Mouse (Mus musculus): ENCODE measurements around the gene Mon1a.

Mon1a gene

DNA sequence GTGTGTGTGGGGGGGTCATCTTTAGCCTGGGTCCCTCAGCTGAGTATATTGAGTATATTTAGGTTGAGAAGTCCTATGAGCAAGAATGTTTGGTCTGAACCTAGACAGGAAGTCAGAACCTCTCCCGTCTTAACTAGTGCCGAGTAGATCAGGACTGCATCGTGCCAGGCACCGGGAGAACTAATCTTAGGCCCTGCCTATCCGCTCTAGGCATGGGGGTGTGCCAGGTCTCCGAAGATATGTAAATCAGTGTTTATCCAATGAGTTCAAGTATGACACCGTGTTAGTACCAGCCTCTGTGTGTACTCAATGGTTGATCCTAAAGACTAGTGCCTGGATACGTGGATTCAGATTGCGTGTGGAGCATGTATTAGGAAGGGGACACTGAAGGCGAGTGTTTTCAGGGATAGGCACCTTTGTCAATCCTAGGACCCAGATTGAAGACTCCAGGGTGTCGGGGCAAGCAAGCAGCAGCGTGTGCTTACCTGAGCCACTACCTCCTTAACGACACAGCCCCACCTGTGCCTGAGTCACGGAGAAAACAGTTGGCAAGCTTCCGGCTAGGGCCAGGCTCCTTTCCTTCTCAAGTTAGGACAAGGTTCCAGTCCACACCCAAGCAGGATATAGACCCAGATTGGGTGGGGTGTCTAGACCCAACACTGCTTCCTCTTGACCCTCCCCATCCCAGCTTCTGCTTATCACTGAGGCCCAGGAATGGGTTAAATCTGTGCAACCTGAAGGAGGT lies 22.2 kb downstream of the Mon1a start:
- DNase-seq = no peak

- DNase-seq = no peak
Measured at GRCm38 (mm10) chr9:107914764-107915420, 26.9 kb downstream of the Mon1a start.

GRCm38 (mm10) chr9:107917895-107918608 lies 30.1 kb downstream of the Mon1a start:
- DNase-seq = no peak

GRCm38 (mm10) chr9:107918884-107919283 lies 30.9 kb downstream of the Mon1a start:
- DNase-seq = no peak

DNA sequence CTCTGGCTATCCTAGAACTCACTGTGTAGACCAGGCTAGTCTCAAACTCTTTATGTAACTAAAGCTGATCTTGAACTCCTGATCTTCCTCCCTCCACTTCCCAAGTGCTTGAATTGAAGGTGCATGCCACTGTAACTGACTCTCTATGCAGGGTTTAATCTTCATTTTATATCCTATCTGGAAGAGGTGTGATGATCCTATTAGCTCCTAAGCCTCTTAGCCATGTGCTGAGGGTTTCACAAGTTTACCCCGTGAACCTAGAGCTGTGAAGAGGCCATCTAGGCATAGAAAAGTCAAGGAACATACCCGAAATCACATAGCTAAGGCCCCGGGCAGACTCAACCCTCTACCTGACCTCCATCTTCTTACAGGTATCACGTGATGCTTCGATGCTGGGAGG lies 31.5 kb downstream of the Mon1a start:
- no peak for DNase-seq

- DNase-seq = peak; percentile 56
Measured at GRCm38 (mm10) chr9:107923021-107923420, 35.1 kb downstream of the Mon1a start.

- DNase-seq = peak; percentile 38
Measured at GRCm38 (mm10) chr9:107923956-107924355, 36.0 kb downstream of the Mon1a start.

DNA sequence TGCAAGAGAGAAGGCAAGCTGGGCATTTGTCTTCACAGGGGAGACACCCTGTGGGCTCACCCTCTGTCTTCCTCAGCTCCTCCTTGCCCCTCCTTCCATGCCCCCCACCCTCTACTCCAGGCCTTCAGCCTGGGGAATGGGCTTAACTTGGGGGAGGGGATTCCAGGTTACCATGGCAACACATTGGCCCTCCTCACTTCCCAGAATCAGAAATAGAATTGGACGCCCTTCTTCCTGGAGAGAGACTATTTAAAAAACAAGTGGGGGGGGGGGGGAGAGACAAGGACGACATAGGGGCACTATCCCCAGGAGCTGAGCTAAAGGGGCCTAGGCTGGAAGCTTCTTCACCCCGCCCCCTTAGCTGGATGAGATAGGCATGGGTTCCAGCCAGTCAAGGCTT lies 37.3 kb downstream of the Mon1a start:
- no peak for DNase-seq

GRCm38 (mm10) chr9:107926920-107927420 lies 39.0 kb downstream of the Mon1a start:
- no peak for DNase-seq

GRCm38 (mm10) chr9:107927749-107928148 lies 39.8 kb downstream of the Mon1a start:
- DNase-seq = no peak

GRCm38 (mm10) chr9:107928169-107928568 lies 40.2 kb downstream of the Mon1a start, which contains the start of gene Actl11:
TSS of gene Actl11 (plus strand) at chr9:107928469.
- no peak for DNase-seq

DNA sequence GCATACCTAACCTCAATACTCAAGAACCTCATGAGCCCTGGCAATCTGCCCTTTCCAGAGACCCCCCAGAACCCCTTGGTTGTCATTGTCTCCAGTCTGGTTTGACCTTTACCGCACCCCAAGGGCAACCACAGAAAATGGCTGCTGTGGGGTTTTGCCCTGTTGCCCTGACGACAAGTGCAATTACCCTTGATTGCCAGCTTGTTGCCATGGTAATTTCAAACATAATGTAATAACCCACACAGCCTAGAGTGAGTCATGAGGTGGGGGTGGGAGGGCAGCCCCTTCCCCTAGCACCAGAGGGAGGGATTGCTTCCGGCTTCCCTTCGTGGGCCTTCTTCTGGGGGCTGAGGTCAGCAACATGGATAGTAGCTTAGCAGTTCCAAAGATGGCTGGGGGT lies 44.3 kb downstream of the Mon1a start:
- no peak for DNase-seq

DNA sequence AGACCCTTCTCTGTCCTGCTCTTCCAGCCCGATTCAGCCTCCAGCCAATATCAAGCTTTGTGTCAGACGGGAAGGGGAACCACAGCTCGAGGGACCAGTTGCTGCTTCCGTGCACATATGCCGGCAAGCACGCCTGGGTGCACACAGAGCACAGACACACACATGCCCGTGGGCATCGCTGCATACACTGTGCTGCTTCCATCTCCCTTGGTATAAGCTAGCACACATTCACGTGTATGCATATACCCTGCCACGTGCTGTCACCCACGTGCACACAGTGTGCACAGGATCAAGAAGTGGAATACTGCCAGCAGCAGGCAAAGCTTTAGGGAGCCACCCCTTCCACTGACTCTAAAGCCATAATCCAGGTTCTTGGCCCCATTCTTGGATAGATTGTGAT lies 46.2 kb downstream of the Mon1a start:
- DNase-seq = no peak

GRCm38 (mm10) chr9:107935374-107935773 lies 47.4 kb downstream of the Mon1a start, which contains the start of gene Camkv:
TSS of gene Camkv (plus strand) at chr9:107935674.
- DNase-seq = no peak

- no peak for DNase-seq
Measured at GRCm38 (mm10) chr9:107935790-107936214, 47.9 kb downstream of the Mon1a start.

GRCm38 (mm10) chr9:107936215-107936822 lies 48.4 kb downstream of the Mon1a start:
- DNase-seq = no peak

DNA sequence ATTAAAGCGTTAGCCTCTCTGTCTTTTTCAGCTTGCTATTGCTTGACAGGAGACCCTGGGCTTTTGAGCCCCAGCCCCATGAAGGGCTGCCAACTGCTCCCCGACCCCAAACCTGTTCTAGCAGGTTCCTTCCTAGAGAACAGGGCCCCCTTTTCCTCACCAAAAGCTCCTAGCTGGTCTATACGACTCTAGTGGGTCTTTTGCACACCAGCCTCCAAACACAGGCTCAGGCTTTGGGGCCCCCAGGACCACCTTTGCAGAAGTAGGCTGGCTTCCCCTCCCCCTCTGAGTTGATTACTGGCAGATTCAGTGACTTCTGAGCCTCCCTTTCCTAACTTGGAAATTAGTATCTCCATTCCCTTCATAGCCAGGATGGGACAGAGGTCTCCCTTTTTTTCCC lies 48.9 kb downstream of the Mon1a start:
- DNase-seq = no peak

GRCm38 (mm10) chr9:107947241-107948194 lies 59.6 kb downstream of the Mon1a start:
- no peak for DNase-seq

DNA sequence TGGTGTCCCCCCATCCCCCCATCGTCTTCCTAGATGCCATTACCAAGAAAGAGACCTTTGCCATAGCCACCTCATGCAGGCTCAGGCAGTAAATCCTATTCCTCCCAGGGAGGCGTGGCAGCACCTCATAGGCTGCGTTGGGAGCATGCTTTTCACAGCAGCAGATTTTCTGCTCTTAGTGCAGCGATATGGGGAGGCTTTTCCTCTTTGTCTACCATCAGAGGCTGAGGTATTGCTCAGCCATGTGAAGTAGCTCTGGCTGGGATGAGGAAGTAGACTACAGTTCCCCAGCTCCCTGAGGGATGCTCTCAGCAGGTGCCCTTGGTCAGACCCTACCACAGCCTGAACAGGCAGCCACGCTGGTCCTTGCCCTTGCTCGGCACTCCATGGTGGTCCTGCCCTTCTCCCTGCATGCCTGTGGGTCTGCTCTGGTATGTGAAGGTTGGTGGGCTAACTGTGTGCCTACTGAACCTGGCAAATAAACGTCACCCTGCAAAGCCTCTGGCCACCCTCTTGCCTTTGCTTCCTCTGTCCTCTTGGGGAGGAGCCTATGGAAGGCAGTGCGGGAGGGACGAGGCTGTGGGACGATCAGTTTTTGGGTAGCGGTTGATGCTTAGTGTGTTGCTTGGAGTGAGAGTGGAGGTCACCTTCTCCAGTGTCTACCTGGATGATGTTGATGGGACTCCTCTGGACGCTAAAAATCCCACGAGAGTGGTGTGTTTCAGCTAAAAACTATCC lies 61.4 kb downstream of the Mon1a start:
- no peak for DNase-seq

- DNase-seq = no peak
Measured at GRCm38 (mm10) chr9:107949922-107950235, 61.9 kb downstream of the Mon1a start, which contains the start of gene Traip. TSS of gene Traip (plus strand) at chr9:107950136.
